Mouse (Mus musculus): Measurements from ENCODE around the gene Ecm2.

The Ecm2 gene

GRCm38 (mm10) chr13:49504510-49504909 is at the start of gene Ecm2:
TSS of gene Ecm2 (plus strand) at chr13:49504810.
- no peak for ATAC-seq (ENCODE audit: low TSS enrichment)

- ATAC-seq (ENCODE audit: low TSS enrichment), result no peak
Measured at GRCm38 (mm10) chr13:49460276-49460675, 44.3 kb upstream of the Ecm2 start.

- peak; percentile 87 for ATAC-seq (ENCODE audit: low TSS enrichment)
Measured at GRCm38 (mm10) chr13:49460692-49461414, 43.8 kb upstream of the Ecm2 start.

DNA sequence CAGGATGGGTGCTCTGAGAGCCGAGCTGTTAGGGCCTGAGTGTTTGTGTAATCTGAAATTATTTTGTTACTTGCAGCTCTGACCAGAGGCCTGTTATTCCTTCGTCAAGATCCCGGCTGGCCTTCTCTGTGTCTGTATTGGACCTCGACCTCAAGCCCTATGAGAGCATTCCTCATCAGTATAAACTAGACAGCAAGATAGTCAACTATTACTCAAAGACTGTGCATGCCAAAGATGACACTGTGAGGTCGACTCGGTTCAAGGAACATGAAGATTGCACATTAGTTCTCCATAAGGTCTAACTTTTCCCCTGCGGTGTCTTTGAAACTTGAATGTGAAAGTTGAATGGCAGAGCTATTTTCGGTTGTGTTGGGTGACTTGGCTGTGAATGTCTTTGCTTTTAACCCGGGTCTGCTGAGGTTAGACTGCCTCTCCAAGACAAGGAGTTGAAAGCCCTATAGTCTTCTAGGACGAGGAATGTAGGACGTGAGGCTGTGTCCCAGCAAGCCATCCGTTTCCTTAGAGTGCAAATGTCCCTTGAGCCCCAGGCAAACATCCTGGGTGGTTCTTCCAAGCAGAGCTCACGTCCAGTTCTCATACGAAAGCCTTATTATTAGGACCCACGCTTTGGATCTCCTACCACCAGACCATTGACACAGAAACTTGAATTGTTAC is 43.0 kb upstream of the Ecm2 start:
- no peak for ATAC-seq (ENCODE audit: low TSS enrichment)

DNA sequence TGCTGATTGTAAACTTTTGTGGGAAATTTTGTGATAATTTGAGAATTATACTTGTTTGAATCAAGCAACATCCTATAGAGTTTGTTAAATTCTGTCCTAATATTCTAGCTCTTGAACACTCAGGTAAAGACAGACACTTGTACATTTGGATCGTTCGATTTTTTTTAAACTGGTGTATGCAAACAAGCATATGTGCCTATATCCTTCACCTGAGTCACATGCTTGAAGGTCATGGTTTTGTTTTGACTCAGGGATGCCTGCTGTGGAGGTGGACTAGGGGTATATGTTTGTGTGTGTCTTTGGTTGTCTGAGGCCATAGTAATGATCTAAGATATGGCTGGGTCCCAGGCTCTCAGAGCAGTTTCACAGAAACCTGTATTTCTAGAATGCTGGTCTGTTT is 41.7 kb upstream of the Ecm2 start:
- no peak for ATAC-seq (ENCODE audit: low TSS enrichment)

DNA sequence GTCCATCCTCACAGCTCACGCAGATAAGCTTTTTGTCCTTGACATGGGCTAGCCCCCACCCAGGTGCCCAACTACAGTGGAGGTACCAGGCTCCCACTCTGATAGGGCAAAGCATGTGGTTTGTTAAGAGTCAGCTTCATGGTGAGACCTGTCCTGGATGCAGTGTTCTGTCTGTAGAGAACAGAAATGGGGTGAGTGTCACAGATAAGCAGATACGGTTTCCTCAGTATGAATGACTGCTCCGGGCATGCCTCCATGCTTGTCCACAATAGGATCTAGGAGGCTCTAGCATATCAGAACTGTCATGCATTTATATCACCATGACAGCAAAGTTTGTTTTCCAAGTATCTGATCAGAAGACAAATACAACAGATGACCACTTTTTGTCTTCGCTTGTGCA is 38.7 kb upstream of the Ecm2 start:
- ATAC-seq (ENCODE audit: low TSS enrichment), result no peak

GRCm38 (mm10) chr13:49466393-49467075 is 38.1 kb upstream of the Ecm2 start:
- no peak for ATAC-seq (ENCODE audit: low TSS enrichment)

DNA sequence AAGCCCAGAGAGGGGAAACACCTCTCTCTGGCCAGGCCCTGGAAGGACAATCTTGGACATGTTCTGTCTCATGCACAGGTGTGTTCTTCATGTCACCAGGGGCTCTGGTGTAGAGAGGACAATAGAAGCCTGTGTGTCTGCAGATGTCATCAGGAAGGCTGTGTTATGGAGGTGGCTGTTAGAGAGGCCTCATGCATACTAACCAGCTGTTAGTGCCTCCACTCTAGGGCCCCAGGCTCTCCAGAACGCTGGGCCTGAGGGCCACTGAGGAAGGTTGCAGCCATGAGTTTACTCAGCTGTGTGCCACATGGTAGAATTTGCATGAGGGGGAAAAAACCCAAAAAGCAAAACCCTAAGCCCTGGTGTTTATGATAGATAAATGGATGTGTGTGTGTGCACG is 37.0 kb upstream of the Ecm2 start:
- ATAC-seq (ENCODE audit: low TSS enrichment), result no peak

DNA sequence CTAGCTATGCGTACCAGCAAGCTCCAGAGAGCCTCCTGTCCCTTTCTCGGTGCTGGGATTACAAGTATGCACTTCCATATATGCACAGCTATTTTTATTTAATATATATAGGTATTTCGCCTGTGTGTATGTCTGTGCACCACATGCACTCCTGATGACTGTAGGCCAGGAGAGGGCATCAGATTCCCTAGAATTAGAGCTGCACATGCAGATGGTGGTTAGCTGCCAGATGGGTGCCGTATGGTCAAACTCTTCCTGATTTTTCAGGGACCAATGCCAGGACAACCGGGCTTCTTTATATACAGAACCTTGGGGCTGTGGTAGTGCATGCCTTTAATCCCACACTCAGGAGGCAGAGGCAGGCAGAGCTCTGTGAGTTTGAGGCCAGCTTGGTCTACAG is 35.6 kb upstream of the Ecm2 start:
- no peak for ATAC-seq (ENCODE audit: low TSS enrichment)

GRCm38 (mm10) chr13:49470319-49470718 is 34.3 kb upstream of the Ecm2 start:
- ATAC-seq (ENCODE audit: low TSS enrichment), result no peak

DNA sequence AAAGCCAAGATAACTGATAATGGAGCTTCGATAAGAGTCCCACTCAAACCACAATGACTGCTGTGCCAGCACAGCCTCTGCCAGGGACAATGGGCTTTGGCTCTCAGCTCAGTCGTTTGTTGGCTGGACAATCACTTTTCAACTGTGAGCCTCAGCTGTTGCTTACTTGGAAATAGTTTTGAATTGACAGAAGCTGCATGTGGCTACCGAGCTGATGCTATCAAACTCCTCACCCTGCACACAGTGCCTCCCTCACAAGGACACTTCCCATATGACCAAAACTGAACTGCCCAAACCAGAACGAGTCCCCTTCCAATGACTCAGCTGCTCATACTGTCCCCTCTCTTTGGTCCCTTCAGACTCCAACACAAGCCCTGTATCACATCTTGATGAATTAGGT is 33.8 kb upstream of the Ecm2 start:
- ATAC-seq (ENCODE audit: low TSS enrichment), result no peak; the same call in 1 of the 2 replicates

DNA sequence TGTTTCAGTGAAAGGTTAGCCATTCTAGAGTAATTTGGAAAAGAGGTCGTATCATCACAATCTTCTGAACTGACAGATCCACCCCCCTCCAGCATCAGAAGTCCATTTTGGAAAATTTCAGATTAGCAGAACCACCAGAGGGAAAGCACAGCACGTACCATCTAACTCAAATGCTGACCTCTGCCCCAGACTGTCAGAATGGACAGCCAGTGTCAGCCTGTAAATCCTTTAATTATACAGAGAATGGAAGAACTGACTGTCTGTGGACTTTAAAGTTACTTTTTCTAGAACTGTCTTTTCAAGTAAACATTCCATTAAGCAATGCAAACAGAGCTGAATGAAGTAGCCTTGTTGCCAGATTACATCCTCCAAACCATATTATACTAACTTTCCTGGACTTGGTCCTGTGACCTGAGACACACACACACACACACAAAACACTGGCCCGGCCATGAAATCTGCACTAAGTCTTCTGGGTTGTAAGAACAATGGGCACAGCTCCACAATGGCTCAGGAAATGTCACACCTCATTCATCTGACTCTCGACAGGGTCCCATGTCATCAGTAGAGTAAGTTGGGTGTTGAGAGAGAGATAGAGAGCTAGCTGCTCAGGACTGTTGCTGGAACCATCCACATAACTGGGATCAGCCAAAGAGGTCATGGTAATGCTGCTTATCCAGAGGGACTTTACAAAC is 32.5 kb upstream of the Ecm2 start:
- no peak for ATAC-seq (ENCODE audit: low TSS enrichment)

DNA sequence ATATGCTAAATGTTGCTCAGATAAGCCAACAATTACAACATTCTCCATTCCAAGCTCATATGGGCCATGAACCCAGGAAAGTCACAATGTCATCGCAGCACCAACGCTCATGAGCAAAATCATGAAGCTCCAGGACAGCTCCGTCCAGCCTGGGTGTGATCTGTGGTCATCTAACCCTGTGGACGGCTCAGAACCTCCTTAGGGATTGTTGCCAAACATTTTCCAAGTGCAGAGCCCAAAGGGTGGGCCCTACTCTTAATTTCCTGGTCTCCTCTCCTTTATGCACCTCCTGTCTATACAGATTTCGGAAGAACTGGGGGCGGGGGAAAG is 32.0 kb upstream of the Ecm2 start:
- no peak for ATAC-seq (ENCODE audit: low TSS enrichment)

DNA sequence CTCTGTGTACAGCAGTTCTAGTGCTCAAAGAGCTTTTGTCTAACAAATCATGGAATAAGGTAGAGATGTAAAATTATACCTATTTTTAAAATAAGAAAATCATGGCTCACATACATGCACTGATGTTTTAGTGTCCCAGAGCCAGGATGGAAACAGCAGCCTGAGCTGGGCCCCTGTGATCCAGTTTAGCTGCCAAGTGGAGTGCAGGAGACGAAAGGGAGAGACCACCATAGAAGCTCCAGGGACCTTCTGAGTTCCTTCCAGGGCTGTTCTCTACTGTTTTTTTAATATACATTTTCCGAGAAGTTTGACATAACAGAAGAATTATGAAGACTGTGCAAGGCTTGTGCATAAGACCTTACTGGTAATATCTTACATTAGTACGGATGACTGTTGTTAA is 26.7 kb upstream of the Ecm2 start:
- ATAC-seq (ENCODE audit: low TSS enrichment), result no peak

DNA sequence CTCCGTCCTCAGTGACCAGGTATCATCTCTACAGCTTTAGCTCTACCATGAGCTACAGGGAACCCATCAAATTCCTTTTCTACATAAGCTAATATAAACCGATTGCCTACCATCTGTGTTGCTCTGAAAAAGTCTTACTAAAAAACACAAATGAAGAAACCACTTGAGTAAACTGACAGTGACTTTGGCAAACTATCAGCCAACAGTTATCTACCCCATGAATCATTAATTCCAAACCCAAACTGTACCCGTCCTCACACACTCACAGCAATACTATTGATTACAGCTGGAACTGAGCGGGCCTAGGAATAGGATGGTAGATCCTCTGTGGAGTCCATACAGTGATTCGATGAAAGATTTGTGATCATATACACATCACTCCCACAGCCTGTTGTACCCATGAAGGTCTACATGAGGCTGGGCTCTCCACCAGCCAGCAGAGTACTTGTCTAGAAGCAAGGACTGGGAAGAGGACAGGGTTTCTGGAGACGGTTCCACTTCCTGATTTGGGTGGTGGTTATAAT is 25.7 kb upstream of the Ecm2 start:
- no peak for ATAC-seq (ENCODE audit: low TSS enrichment)

DNA sequence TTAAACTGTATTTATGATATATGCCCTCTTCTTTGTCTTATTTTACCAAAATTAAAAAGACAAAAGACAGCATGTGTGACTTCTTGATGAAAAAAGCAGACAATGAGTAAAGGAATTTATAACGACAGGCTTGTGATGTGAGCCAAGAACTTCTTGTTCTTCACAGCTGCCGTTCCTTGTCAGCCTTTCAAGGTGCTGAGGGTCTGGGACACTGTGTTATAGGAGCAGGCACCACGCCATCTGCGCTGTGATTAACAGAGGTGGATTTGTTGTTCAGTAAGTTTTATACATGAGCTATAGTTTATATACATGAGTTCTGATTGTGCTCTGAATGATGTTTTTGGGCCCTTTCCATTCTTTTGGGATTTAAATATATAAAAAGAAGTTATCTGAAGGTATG is 25.2 kb upstream of the Ecm2 start:
- no peak for ATAC-seq (ENCODE audit: low TSS enrichment)

GRCm38 (mm10) chr13:49480057-49480456 is 24.6 kb upstream of the Ecm2 start:
- peak; percentile 85 for ATAC-seq (ENCODE audit: low TSS enrichment)

DNA sequence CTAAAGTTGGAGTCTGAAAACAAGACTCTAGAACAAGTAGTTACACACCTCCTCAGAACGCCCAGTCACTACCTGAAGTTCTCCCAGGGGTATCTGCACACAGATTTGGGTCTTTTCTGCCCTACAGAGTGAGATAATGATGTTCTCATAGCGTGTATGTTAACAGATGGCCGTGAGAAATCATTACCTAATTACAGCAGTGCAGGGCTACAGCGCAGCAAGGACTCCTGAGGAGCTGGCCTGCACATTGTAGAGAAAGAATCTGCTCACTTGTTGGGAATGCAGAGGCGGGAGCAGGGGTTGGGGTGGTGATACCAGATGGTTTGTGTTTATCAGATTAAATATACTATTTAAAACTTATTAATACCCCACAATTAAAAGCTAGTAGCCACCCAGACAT is 24.1 kb upstream of the Ecm2 start:
- peak; percentile 49; the same call in 1 of the 2 replicates for ATAC-seq (ENCODE audit: low TSS enrichment)

- ATAC-seq (ENCODE audit: low TSS enrichment), result peak; percentile 47; the same call in 1 of the 2 replicates
Measured at GRCm38 (mm10) chr13:49485388-49485787, 19.2 kb upstream of the Ecm2 start.

DNA sequence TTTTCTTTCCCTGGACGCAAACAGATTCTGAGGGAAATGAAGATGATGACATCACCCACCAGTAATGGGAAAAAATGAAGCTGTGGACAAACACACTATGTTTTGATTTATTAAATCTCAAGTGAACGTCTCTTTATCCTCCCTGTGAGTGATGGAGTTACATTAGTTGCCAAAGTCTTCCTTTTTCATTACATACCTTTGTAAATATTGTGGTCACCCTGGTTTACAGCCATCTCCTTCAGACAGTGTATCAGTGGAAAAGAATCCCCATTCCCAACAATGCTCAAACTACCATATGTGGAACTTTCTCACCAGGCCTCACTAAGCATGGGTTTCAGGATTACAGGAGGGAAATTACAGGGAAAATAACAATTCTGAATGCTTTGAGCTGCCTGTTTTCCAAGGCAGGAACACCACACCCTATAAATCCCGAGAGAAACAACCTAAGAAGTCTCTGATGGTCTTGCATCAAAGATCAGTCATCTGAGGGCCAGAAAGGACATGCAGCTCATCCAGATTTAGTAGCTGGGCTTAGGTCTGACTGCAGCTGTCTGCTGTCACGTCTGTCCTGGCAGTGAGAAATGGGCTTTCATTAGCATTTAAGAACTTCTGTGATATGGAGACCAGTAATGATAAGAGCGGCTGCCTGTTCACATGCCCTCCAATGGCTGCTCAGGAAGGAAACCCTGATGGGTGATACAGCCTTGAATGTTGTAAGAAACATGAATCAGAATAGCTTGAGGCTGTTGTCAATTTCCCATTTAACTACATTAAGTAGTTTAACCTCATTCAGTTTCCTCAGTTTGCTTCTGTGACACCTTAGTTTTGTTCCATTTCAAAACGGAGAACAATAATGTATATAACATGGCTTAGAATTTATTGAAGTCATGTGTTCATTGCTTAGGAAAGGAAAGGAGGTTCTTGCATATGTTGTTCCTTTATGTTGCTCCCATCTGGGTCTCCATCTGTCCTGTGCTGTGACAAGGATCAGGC is 11.9 kb upstream of the Ecm2 start, which contains the start of gene Tes3-ps:
TSS of gene Tes3-ps (plus strand) at position 943 of the 993 bp plus-strand sequence.
- no peak for ATAC-seq (ENCODE audit: low TSS enrichment)

- ATAC-seq (ENCODE audit: low TSS enrichment), result no peak
Measured at GRCm38 (mm10) chr13:49505776-49506175, 1.2 kb downstream of the Ecm2 start.

All from frontal cortex, adult (tissue).